Mouse (Mus musculus): ENCODE measurements around the gene Pdlim3.

Gene Pdlim3

DNA sequence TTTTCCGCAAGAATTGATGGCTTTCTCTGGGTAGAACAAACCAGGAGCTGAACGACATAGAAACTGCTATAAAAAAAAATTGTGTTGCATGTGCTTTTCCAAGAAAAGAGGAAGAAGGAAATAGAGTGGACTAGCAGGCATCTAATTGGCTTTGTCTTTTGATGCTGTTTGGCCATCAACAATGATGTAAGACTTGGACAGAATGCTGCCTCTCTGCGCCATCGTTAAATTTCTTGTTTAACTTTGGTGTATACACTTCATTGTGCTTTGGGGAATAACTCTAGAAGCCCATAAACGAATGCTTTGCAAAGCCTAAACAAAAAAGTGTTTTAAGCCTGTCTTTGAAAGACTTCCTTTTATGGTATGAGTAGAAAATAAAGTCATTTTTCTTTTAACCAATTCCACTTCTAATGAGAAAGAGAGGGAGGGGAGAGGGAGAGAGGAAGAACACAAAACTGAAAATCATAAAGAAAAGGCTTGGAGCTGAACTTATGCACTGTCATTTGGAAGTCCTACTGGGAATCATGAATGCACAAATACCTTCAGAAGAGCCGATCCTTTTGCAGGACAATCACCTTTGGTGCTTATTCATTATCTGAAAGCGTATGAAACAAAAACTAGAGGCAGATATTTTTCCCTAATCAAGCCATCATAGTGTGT is 20.5 kb downstream of the Pdlim3 start:
- DNase-seq (ENCODE audit: low read depth, low spot score), result no peak

GRCm38 (mm10) chr8:45906251-45906619 is 21.0 kb downstream of the Pdlim3 start:
- DNase-seq (ENCODE audit: low read depth, low spot score), result no peak

DNA sequence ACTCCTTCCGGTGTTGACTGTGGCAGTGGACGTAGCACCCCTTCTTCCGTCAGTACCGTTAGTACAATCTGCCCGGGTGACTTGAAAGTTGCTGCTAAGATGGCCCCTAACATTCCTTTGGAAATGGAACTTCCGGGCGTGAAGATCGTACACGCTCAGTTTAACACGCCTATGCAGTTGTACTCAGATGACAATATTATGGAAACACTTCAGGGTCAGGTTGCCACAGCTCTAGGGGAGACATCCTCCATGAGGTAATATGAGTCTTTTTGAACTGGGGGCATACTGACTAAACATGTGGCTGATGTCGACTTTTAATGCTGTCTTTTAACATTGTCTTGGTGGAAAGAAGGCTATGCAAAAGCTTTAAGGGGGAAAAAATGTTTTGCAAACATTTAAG is 28.4 kb downstream of the Pdlim3 start:
- no peak for DNase-seq (ENCODE audit: low read depth, low spot score)

DNA sequence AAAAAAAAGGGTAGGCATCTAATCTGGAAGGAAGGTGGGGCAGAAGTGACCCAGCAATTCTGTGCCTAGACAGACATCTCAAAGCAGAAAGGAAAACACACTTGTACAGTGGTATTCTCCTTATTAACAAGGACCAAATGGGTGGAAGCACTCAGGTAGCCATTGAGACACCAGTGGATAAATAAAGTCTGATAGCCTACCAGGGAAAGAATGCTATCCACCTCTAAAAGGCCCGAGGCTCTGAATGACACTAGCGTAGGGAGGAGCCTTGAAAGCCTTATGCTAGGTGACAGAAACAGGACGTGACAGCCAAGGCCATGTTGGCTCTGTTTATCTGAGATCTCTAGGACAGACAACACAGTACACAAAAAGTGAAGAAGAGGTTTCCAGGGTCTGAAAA is 31.2 kb downstream of the Pdlim3 start:
- DNase-seq (ENCODE audit: low read depth, low spot score), result no peak

GRCm38 (mm10) chr8:45917040-45917679 is 31.9 kb downstream of the Pdlim3 start:
- no peak for DNase-seq (ENCODE audit: low read depth, low spot score)

DNA sequence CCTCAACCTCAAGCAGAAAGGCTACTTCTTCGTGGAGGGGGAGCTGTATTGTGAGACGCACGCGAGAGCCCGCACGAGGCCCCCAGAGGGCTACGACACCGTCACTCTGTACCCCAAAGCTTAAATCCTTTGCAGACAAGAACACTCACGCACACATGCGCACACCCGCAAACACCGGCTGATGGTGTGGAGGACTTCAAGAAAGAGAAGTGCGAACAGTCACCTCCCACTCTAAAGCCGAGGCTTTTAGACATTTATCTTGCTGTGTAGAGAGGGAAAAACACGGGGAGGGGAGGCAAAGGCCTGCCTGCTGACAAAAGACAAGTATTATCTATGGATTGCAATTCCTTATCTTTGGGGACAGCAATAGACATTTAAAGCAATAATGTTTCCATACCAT is 33.6 kb downstream of the Pdlim3 start:
- DNase-seq (ENCODE audit: low read depth, low spot score), result no peak

DNA sequence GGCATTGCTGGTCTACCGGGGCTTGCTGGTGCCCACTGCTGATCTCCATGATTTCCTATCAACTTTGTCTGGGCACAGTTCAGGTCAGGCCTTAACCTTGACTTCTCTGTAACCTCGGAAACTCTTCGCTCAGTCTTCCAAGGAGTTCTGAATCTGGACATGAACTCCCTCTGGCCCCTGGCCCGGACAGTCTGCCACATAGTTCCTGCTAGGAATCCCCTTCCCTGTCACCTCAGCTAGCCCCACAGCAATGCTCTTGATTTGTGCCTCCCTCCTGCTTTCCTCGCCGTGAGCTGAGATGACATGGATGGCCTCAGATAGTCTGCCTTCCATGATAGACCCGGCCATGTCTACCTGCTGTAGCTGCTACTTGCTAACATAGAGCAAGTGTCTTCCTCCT is 35.1 kb downstream of the Pdlim3 start:
- DNase-seq (ENCODE audit: low read depth, low spot score), result no peak

DNA sequence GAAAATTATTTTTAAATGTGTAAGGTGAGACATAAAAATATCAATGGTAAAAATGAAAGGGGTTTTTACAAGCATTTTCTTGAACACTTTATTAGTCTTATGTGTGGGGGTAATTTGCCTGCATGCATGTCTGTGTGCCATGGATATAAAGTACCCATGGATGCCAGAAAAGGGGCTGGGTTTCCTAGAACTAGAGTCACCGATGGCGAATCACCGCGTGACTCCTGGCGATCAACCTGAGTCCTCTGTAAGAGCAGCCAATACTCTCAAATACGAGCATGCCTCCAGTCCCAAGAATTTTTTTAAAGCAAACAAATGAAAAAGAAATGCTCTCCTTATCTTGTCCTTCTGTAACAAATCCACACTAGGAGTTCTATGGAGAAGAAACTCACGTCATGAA is 36.9 kb downstream of the Pdlim3 start:
- no peak for DNase-seq (ENCODE audit: low read depth, low spot score)

GRCm38 (mm10) chr8:45934582-45935014 is 49.3 kb downstream of the Pdlim3 start, which contains the start of gene Ccdc110:
Ccdc110 (plus strand) TSS chr8:45934619.
- DNase-seq (ENCODE audit: low read depth, low spot score), result peak; percentile 88

GRCm38 (mm10) chr8:45936986-45937385 is 51.7 kb downstream of the Pdlim3 start:
- no peak for DNase-seq (ENCODE audit: low read depth, low spot score)

DNA sequence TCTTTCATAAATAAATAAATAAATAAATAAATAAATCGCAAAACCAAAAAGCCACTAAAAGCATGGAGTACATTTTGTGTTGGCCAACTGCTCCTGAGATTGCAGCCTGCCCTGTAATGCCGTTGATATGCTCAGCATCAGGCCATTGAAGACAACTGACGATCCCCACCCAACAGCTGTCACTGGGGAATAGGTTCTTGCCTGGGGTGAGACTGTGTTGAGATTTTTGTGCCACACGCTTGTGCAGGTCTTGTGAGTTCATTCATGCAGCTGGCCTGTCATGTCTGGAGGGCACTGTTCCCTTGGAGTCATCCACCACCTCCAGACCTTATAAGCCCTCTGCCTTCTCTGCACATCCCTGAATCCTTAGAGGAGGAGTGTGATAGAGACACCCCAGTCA is 61.0 kb downstream of the Pdlim3 start:
- no peak for DNase-seq (ENCODE audit: low read depth, low spot score)

GRCm38 (mm10) chr8:45950622-45951021 is 65.4 kb downstream of the Pdlim3 start:
- DNase-seq (ENCODE audit: low read depth, low spot score), result no peak

Measured in 3T3-L1 (cell line).